Mouse (Mus musculus): ENCODE data around the gene Ptpn11. TPM values are rescaled to one million over a fixed set of nuclear protein-coding genes. Genes with fewer than 3 reads are reported as not detected.

Ptpn11 gene
- polyA plus RNA-seq, 1 experiment from 2014 or later, result 10.6 TPM

- 30% methylated on average over 11 of the region's 11 CpGs for WGBS (ENCODE audit: insufficient replicate concordance)
- Histone ChIP-seq H3K27ac (ENCODE audit: low read depth) (peak overlapping the region; percentile 37), H3K36me3 (replicated peaks; ENCODE audit: insufficient read depth, low read length) (no peaks in the 10 kb centered on the region), H3K27me3 (ENCODE audit: insufficient read depth, low read length) (no peaks in the 10 kb centered on the region), H3K4me3 (ENCODE audit: low read depth, low read length) (no peak overlapping the region), H3K9me3 (ENCODE audit: low read length) (no peaks in the 10 kb centered on the region), H3K4me2 (ENCODE audit: low read depth, low read length) (peak overlapping the region; percentile 41; the same call in 1 of the 2 replicates), H3K9ac (replicated peaks) (peak overlapping the region; percentile 34; the same call in 1 of the 2 replicates), H3K4me1 (ENCODE audit: insufficient read depth) (peaks cover 38% of the 10 kb centered on the region)
- ATAC-seq (peak; percentile 72), DNase-seq (no peak)
- TF ChIP-seq CTCF (IDR thresholded peaks at IDR 0.05; ENCODE audit: low read depth), result no peak
- 0 out of 2 replicates have a peak, but pooled peaks have one; percentile 14 for TF ChIP-seq EP300 (IDR thresholded peaks at IDR 0.05; ENCODE audit: low read depth)
These were observed 6.1 kb downstream of the Ptpn11 start for GRCm38 (mm10) chr5:121184945-121185551.

GRCm38 (mm10) chr5:121184375-121184774, 6.8 kb downstream of the Ptpn11 start:
- Histone ChIP-seq H3K4me1 (ENCODE audit: insufficient read depth) (peaks cover 35% of the 10 kb centered on the region), H3K9ac (replicated peaks) (no peak overlapping the region), H3K9me3 (ENCODE audit: low read length) (no peaks in the 10 kb centered on the region), H3K27ac (ENCODE audit: low read depth) (no peak overlapping the region; the same call in 1 of the 2 replicates), H3K36me3 (replicated peaks; ENCODE audit: insufficient read depth, low read length) (no peaks in the 10 kb centered on the region), H3K4me3 (ENCODE audit: low read depth, low read length) (no peak overlapping the region), H3K27me3 (ENCODE audit: insufficient read depth, low read length) (no peaks in the 10 kb centered on the region), H3K4me2 (ENCODE audit: low read depth, low read length) (no peak overlapping the region)
- TF ChIP-seq EP300 (IDR thresholded peaks at IDR 0.05; ENCODE audit: low read depth), result no peak
- TF ChIP-seq CTCF (IDR thresholded peaks at IDR 0.05; ENCODE audit: low read depth), result no peak
- 47% methylated on average over 2 of the region's 2 CpGs for WGBS (ENCODE audit: insufficient replicate concordance)
- ATAC-seq (no peak), DNase-seq (no peak)

- ATAC-seq (no peak), DNase-seq (no peak)
- H3K9ac ChIP-seq (replicated peaks), result no peak overlapping the region
- TF ChIP-seq CTCF (IDR thresholded peaks at IDR 0.05; ENCODE audit: low read depth), result no peak
- TF ChIP-seq EP300 (IDR thresholded peaks at IDR 0.05; ENCODE audit: low read depth), result no peak
- H3K4me3 ChIP-seq (ENCODE audit: low read depth, low read length), result no peak overlapping the region
- peaks cover 29% of the 10 kb centered on the region for H3K4me1 ChIP-seq (ENCODE audit: insufficient read depth)
- H3K36me3 ChIP-seq (replicated peaks; ENCODE audit: insufficient read depth, low read length), result no peaks in the 10 kb centered on the region
- H3K9me3 ChIP-seq (ENCODE audit: low read length), result no peaks in the 10 kb centered on the region
- WGBS (ENCODE audit: insufficient replicate concordance), result 85% methylated on average over 9 of the region's 9 CpGs
- H3K4me2 ChIP-seq (ENCODE audit: low read depth, low read length), result no peak overlapping the region
- no peak overlapping the region for H3K27ac ChIP-seq (ENCODE audit: low read depth)
- H3K27me3 ChIP-seq (ENCODE audit: insufficient read depth, low read length), result no peaks in the 10 kb centered on the region
These were observed 7.9 kb downstream of the Ptpn11 start for GRCm38 (mm10) chr5:121183269-121183668.

GRCm38 (mm10) chr5:121179077-121179857, 11.9 kb downstream of the Ptpn11 start:
- 74% methylated on average over 9 of the region's 9 CpGs for WGBS (ENCODE audit: insufficient replicate concordance)
- no peak overlapping the region for H3K4me3 ChIP-seq (ENCODE audit: low read depth, low read length)
- no peak overlapping the region for H3K9ac ChIP-seq (replicated peaks)
- H3K9me3 ChIP-seq (ENCODE audit: low read length), result no peaks in the 10 kb centered on the region
- TF ChIP-seq CTCF (IDR thresholded peaks at IDR 0.05; ENCODE audit: low read depth) (no peak), EP300 (IDR thresholded peaks at IDR 0.05; ENCODE audit: low read depth) (no peak)
- no peak overlapping the region for H3K27ac ChIP-seq (ENCODE audit: low read depth)
- H3K4me1 ChIP-seq (ENCODE audit: insufficient read depth), result peaks cover 6% of the 10 kb centered on the region
- no peak for DNase-seq
- no peak overlapping the region for H3K4me2 ChIP-seq (ENCODE audit: low read depth, low read length)
- H3K36me3 ChIP-seq (replicated peaks; ENCODE audit: insufficient read depth, low read length), result no peaks in the 10 kb centered on the region
- no peak for ATAC-seq
- no peaks in the 10 kb centered on the region for H3K27me3 ChIP-seq (ENCODE audit: insufficient read depth, low read length)

GRCm38 (mm10) chr5:121172835-121173234, 18.4 kb downstream of the Ptpn11 start:
- no peaks in the 10 kb centered on the region for H3K9me3 ChIP-seq (ENCODE audit: low read length)
- H3K36me3 ChIP-seq (replicated peaks; ENCODE audit: insufficient read depth, low read length), result peaks cover 18% of the 10 kb centered on the region
- no peak overlapping the region for H3K4me2 ChIP-seq (ENCODE audit: low read depth, low read length)
- no peak overlapping the region for H3K27ac ChIP-seq (ENCODE audit: low read depth)
- DNase-seq, result no peak
- H3K27me3 ChIP-seq (ENCODE audit: insufficient read depth, low read length), result no peaks in the 10 kb centered on the region
- 79% methylated on average over 4 of the region's 4 CpGs for WGBS (ENCODE audit: insufficient replicate concordance)
- TF ChIP-seq CTCF (IDR thresholded peaks at IDR 0.05; ENCODE audit: low read depth), result peak; percentile 50
- TF ChIP-seq EP300 (IDR thresholded peaks at IDR 0.05; ENCODE audit: low read depth), result no peak
- ATAC-seq, result no peak
- H3K4me3 ChIP-seq (ENCODE audit: low read depth, low read length), result no peak overlapping the region
- H3K4me1 ChIP-seq (ENCODE audit: insufficient read depth), result no peaks in the 10 kb centered on the region
- no peak overlapping the region for H3K9ac ChIP-seq (replicated peaks)

GRCm38 (mm10) chr5:121169588-121169987, 21.6 kb downstream of the Ptpn11 start:
- 81% methylated on average over 2 of the region's 2 CpGs for WGBS (ENCODE audit: insufficient replicate concordance)
- no peaks in the 10 kb centered on the region for H3K4me1 ChIP-seq (ENCODE audit: insufficient read depth)
- H3K4me3 ChIP-seq (ENCODE audit: low read depth, low read length), result no peak overlapping the region
- no peaks in the 10 kb centered on the region for H3K9me3 ChIP-seq (ENCODE audit: low read length)
- ATAC-seq (no peak), DNase-seq (no peak)
- H3K27ac ChIP-seq (ENCODE audit: low read depth), result no peak overlapping the region
- TF ChIP-seq EP300 (IDR thresholded peaks at IDR 0.05; ENCODE audit: low read depth) (no peak), CTCF (IDR thresholded peaks at IDR 0.05; ENCODE audit: low read depth) (no peak)
- no peaks in the 10 kb centered on the region for H3K27me3 ChIP-seq (ENCODE audit: insufficient read depth, low read length)
- no peak overlapping the region for H3K4me2 ChIP-seq (ENCODE audit: low read depth, low read length)
- H3K9ac ChIP-seq (replicated peaks), result no peak overlapping the region
- H3K36me3 ChIP-seq (replicated peaks; ENCODE audit: insufficient read depth, low read length), result peaks cover 42% of the 10 kb centered on the region
